Mouse (Mus musculus): ENCODE measurements at regions not wholly inside any gene's neighbourhood (a gene's known extent, or its start where the extent isn't known, plus 50 kb on each side); places are given as distances from the start of the nearest gene placed in this dataset.

DNA sequence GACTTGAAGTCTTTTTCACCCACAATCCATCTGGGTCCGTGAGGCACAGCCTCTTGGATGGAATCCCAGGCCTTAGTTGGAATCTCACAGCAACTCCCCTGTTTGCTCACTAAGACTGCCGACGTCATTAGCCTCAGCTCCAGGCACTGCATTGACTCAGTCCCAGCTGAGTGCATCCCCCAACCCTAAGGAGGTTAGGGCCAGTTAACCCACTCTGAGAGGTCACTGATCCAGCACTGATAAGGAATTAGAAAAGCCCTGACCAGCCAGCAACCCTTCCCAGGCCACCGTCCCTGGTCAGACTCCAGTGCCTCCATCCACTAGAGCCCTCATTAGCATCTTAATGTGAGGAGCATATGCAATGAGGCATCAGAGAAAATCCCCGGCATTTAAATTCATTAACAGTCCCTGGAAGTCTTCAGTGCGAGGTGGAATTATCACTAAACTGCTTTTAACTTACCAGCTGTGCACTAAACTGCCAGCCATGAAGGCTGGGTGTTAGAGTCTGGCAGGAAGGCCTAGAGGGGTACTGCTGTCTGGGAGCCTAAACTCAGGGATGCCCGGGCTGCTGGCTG lies 184.2 kb downstream of the Cct6b start:
- DNase-seq = no peak

DNA sequence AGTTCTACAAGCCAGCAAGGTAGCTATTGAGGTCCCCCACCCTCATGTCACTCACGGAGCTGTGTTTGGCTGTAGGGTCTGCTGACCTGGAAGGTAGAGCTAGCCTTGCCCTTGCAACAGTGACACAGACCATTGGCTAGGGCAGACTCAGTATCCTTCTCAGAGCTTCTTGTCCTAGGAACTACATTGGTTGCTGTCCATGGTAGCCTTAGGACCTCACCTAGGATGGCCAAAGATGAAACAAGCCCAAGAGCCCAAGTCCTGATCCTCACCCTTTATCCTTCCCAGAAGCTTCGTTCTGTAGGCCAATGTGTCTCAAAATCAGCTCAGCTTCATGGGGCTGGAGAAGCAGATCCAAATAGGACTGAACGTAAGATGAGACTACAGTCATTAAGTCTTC lies 187.3 kb downstream of the Tmem132e start:
- DNase-seq = no peak

DNA sequence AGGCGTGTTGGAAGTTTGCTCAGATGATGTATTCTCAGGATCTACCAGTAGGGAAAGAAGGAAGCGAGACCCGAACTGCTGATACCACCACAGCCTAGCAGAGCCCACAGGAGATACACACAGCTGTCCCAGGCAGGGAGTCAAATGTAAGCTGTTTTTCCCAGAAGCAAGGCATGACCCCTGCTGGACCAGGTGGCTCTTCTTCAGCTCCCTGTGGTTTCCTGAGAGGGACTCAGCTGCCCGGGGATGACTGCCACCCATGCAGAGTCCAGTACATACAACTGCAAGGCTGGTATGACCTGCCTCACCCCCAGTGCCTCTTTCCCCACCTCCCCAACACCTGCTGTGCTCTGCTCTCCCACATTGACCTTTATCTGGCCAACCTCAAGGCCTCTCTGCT lies 184.4 kb downstream of the Tmem132e start:
- no peak for DNase-seq

DNA sequence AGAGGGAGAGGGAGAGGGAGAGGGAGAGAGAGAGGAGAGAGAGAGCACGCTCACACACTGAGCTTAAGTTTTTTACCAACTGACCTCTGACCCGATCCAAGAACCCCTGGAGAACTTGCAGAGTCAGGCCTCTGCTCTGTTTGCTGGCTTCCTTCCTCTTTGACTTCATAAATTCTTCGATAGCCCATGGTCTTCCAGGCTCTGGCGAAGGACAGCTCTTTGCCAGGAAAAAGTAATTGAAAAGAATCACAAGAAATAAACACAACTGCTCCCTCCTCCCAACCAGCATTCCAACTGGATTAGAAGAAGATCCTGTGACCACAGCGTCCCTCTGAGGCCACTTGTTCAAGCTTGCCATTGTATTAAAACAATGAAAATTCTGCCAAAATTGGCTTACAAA lies 182.8 kb downstream of the Tmem132e start:
- no peak for DNase-seq

DNA sequence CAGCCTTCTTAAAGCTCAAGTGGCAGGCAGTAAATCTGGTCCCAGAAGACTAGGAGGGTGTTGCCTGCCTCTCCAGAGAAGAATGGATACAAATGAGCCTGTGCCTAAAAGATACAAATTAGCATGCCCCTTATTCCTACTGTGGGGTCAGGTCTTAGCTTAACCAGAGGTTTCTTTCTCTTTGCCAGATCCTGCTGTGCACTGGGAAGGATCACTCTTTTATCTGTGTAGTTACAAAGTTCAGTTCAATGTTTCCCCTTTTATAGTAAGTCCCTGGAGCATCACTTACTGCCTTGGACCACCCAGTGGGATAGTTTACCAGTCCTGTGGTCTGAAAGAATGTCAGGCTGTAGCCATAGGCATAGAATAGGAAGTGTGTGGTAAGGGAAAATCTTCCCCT lies 181.1 kb downstream of the Tmem132e start:
- DNase-seq = no peak

DNA sequence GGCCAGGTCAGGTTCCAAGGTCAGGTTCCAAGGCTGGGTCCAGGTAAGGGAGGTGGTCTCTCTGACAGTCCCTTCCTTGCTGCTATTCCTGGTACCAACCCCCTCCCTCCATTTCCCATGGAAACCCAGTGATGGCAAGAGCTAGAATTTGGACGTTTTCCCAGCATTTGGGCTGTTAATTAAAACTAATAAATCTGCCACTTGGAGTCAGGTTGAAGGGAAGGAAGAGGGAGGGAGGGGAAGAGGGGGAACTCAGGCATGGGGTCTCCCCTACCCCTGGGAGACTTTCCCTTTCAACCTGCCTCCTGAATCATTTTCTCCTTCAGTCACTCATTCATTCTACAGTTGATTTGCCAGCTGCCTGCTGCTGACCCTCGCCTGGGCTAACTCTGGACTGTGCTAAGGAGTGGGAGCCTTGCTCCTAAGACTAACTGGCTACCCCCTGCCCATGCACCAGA lies 179.5 kb downstream of the Tmem132e start:
- no peak for DNase-seq

DNA sequence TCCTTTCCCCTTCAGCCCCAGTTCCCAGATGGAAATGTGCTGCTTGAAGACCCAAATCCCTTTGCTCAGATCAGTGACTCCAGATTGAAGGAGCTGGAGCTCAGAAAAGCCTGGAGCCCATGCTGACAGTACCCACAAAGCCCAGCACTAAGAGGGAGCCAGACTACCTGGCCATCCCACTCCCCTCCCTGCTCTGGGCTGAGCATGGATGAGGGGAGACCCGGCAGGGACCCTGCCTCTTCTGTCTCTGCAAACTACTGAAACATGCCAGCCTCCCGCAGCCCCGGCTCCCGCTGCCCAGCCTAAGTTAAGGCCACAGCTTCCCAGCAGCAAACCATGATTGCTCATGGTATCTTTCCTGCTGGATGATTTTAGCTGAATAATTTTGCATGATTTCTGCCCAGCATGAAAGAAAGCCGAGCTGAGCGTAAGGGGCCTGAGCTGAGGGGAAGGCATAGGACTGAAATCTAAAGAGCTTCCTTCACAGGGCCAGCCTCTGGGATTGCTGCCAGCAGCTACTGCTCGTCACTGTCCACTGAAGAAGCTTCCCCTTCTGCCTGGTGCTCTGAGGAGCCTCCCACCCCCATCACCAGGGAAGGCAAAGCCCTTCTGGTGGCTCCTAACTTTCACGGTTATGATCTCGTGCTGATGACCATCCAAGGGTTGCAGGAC lies 178.4 kb downstream of the Tmem132e start:
- no peak for DNase-seq

DNA sequence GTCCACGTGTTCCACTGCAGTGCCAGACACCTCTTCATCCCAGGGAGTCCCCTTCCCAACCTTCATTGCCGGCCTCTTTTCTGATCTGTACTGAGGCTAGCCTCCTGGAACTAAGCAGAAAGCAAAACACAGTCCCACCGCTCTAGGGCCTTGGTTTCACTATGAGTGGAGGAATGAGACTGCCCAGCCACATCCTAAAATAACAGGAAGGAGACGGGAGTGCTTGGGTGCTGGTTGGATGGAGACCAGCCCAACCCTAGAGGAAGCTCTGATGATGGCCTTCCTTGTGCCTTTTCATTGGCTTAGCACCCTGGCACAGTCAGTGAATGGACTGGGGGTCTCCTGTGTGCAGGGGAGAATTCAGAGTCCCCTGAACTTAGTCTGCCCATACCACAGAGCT lies 177.4 kb downstream of the Tmem132e start:
- no peak for DNase-seq

DNA sequence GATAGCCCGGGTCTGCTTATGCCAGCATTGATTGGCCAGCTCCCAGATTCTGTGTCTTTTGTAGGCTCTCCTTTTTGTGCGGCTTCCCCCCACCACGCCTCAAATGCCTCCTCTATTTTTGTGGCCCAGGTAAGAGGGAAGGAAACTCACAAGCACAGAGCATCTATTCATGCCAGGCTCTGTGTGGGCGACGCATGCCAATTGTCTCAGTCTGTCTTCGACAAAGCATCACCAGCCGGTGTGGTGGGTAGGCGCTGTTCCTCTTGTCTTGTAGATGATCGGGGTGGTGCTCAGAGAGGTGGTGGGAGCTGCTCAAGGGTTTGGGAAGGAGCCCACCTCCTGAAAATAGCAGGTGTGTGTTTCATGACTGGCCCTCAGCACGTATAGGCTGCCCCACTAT lies 175.5 kb downstream of the Tmem132e start:
- DNase-seq = no peak

DNA sequence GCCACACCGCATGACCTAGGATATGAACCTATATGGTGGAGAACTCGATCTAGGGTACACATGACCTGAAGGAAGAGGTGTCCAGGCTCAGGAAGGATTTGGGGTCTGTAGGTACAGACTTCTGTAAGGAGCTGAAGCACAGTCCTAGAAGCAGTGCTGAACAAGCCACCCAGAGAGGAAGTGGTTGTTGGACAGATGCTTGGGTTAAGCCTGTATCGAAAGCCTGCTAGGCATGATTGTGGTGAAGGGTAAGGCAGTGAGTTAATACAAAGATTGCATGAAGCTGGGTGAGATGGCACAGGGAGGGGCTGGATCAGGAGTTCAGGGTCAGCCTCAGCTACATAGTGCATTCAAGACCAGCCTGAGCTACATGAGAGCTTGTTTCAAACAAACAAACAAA lies 153.3 kb downstream of the Tmem132e start:
- DNase-seq = no peak

DNA sequence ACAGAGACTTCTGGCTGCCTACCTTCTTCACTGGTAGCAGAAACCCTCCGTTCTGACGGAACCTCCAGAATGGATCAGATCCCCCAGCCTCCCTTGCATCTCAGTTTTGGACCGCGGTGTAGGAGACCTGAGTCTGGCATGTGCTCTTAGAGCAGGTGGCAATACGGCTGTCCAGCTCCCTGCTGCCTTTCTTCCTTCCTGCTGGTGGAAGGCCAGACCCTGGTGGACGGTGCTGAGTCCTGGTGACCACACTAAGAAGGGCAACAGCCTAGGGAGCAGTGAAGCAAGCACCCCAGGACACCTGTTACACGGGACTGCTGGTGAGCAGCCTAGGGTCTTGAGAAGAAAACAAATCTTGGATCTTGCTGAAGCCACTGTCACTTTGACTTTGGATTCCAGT lies 152.7 kb downstream of the Tmem132e start:
- DNase-seq = no peak

DNA sequence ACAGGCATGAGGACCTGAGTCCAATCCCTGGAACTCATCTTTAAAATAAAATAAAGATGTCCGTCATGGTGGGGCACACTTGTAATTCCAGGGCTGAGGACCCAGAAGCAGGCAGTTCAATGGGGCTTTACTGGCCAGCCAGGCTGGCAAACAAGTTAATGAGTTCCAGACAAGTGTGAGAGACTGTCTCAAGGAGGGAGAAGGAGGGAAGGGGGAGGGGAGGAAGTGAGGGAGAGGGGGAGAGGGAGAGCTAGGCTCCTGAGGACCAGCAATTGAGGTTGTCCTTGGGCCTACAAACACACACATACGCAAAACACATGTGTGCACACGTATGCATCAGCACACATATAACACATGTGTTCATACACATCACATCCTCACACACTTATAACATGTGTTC lies 149.2 kb downstream of the Tmem132e start:
- no peak for DNase-seq

DNA sequence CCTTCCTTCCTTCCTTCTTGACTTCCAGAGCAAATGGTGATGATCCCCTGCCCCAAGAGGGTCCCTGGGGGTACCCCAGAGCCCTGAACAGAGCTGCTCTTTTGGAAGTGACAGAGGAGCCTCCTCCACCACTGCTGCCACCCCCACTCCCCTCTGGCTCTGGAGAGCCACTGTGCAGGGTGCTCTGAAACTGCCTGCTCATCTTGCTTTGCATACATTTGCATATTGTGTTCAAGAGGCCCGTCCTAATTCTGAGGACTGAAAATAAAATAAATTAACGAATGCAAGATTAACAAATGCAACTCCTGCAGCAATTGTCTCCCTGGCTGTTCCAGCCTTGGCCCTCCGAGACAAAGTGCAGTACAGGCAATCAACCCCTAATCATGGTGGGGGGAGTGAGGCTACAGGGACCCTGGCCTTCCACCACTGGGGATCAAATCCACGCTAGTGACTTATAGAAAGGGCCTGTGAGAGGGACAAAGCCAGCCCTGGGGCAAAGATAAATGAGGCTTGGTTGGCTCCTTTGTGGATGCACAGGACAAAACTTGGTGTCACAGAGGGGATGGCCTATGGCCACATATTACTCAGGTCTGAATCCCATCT lies 134.6 kb downstream of the Tmem132e start:
- no peak for DNase-seq

DNA sequence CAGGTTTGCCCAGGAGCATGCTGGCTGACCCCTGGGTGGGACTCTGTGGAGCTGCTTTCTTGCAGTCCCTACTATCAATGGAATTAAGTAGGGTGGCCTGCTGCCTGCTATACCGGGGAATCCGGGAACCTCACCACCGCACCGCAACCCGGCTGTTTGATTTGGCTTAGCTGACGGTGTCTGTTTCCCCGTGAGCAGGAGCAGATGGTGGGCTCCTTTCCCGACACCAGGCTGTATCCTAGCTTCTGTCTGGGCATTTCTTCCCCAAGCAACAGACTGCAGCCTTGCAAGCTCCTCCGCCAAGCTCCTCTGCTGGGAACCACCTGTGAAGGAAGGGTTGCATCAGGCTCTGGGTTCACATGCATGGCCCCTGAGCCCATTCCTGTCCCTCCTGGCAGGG lies 132.7 kb downstream of the Tmem132e start:
- DNase-seq = no peak

DNA sequence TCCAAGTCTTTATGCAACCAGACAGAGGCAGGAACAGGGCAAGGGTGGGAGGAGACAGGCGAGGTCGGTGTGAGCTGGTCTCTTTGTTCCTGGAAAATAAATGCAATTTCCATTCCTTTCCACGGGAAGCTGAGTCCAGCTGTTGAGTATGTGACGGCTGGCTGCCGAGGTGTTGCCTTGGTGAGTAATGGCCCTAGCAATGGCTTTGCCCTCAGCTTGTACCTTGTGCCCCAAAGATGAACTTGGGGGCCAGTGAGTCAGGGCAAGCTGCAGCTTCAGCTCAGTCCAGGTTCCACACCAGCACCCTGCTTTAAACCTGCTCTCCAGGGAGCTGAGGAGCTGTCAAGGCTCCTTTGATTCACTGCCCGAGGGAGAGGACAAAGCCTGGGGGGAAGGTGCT lies 130.0 kb downstream of the Tmem132e start:
- no peak for DNase-seq

DNA sequence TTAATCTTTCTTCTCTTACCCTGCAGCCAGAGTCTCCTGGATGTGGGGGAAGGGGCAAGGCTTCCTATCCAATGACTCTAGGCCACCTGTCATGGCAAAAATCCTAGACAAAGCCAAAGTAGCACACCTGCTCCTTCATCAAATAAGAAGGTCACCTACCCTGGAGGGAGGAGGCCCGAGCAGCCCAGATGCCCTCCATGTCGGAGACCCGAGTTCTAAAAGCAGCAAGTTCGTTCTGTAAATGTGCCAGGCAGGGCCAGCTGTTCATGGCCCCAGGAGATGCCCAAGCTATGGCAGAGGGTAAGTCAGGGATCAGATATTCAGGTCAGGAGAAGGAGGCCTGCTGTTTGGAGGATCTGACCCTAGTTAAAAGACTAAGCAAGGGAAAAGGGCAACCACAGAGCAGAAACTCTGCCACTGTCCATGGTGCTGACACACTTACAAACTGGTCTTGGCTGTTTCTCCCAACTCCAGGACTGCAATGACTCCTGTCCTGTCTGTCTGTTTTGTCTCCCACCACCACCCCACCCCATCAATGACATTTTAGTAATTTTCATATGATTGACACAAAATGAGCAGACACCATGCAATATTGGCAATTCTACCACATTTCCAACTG lies 125.9 kb downstream of the Tmem132e start:
- no peak for DNase-seq

DNA sequence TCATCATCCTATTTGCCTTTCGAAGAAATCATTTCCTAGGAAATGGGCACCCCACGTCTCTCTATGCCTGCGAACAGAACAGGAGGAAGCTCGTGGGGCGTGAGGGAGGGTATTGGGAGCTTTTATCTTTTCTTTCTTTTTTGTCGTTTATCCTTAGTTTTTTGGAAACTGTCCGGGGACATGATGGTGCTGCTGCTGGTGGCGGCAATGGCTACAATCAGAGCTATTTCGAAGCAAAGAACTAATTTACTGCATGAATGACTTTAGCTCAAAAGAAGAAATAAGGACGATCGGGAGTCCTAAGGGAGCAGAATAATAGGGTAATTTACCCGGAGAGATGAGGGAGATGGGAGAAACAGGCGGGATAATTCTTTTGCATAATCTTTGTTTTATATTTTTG lies 119.9 kb downstream of the Tmem132e start:
- DNase-seq = no peak
